Mouse (Mus musculus): ENCODE data around the gene Frmd4a. TPM values are rescaled to one million over a fixed set of nuclear protein-coding genes. Genes with fewer than 3 reads are reported as not detected.

Frmd4a gene
- total and polyA plus RNA-seq, 2 experiments from 2014 or later: 40.7 to 55.8 TPM

GRCm38 (mm10) chr2:4501257-4502027 is 483.9 kb downstream of the Frmd4a start:
- no peak for ATAC-seq
- Histone ChIP-seq H3K9ac (replicated peaks; ENCODE audit: low read length) (no peak overlapping the region), H3K27me3 (ENCODE audit: insufficient read depth, low read length) (no peaks in the 10 kb centered on the region), H3K4me2 (ENCODE audit: low read depth, low read length) (no peak overlapping the region), H3K27ac (no peak overlapping the region), H3K9me3 (ENCODE audit: low read length) (no peaks in the 10 kb centered on the region), H3K4me1 (ENCODE audit: insufficient read depth, low read length) (no peaks in the 10 kb centered on the region), H3K36me3 (ENCODE audit: insufficient read depth, low read length) (no peaks in the 10 kb centered on the region; the same call in 1 of the 2 replicates), H3K4me3 (ENCODE audit: low read length) (no peak overlapping the region)
- TF ChIP-seq CTCF (IDR thresholded peaks at IDR 0.05; ENCODE audit: low read depth): no peak
- DNase-seq (ENCODE audit: low spot score): no peak
- WGBS: 55% methylated on average over 15 of the region's 15 CpGs

- no peak for TF ChIP-seq CTCF (IDR thresholded peaks at IDR 0.05; ENCODE audit: low read depth)
- peak; percentile 54 for DNase-seq (ENCODE audit: low spot score)
- peak; percentile 75 for ATAC-seq
- no peaks in the 10 kb centered on the region for H3K27me3 ChIP-seq (ENCODE audit: insufficient read depth, low read length)
- H3K4me1 ChIP-seq (ENCODE audit: insufficient read depth, low read length): peaks cover 6% of the 10 kb centered on the region
- no peak overlapping the region for H3K4me2 ChIP-seq (ENCODE audit: low read depth, low read length)
- no peak overlapping the region for H3K27ac ChIP-seq
- no peak overlapping the region for H3K4me3 ChIP-seq (ENCODE audit: low read length)
- WGBS: 42% methylated on average over 10 of the region's 10 CpGs
- H3K9me3 ChIP-seq (ENCODE audit: low read length): no peaks in the 10 kb centered on the region
- no peaks in the 10 kb centered on the region for H3K36me3 ChIP-seq (ENCODE audit: insufficient read depth, low read length)
- H3K9ac ChIP-seq (replicated peaks; ENCODE audit: low read length): no peak overlapping the region
These were observed 486.9 kb downstream of the Frmd4a start for GRCm38 (mm10) chr2:4504413-4504812.

GRCm38 (mm10) chr2:4505695-4506094 is 488.2 kb downstream of the Frmd4a start:
- Histone ChIP-seq H3K4me3 (ENCODE audit: low read length) (no peak overlapping the region), H3K27ac (no peak overlapping the region), H3K36me3 (ENCODE audit: insufficient read depth, low read length) (no peaks in the 10 kb centered on the region), H3K4me2 (ENCODE audit: low read depth, low read length) (no peak overlapping the region), H3K27me3 (ENCODE audit: insufficient read depth, low read length) (no peaks in the 10 kb centered on the region), H3K4me1 (ENCODE audit: insufficient read depth, low read length) (peaks cover 12% of the 10 kb centered on the region), H3K9me3 (ENCODE audit: low read length) (no peaks in the 10 kb centered on the region), H3K9ac (replicated peaks; ENCODE audit: low read length) (no peak overlapping the region)
- DNase-seq (ENCODE audit: low spot score): no peak
- WGBS: 97% methylated on average over 4 of the region's 4 CpGs
- no peak for TF ChIP-seq CTCF (IDR thresholded peaks at IDR 0.05; ENCODE audit: low read depth)
- no peak for ATAC-seq

GRCm38 (mm10) chr2:4506659-4507058 is 489.1 kb downstream of the Frmd4a start:
- TF ChIP-seq CTCF (IDR thresholded peaks at IDR 0.05; ENCODE audit: low read depth): no peak
- Histone ChIP-seq H3K36me3 (ENCODE audit: insufficient read depth, low read length) (no peaks in the 10 kb centered on the region), H3K9me3 (ENCODE audit: low read length) (no peaks in the 10 kb centered on the region), H3K27me3 (ENCODE audit: insufficient read depth, low read length) (no peaks in the 10 kb centered on the region), H3K4me1 (ENCODE audit: insufficient read depth, low read length) (peaks cover 12% of the 10 kb centered on the region), H3K9ac (replicated peaks; ENCODE audit: low read length) (no peak overlapping the region), H3K27ac (no peak overlapping the region), H3K4me2 (ENCODE audit: low read depth, low read length) (no peak overlapping the region), H3K4me3 (ENCODE audit: low read length) (no peak overlapping the region)
- DNase-seq (ENCODE audit: low spot score) (no peak), ATAC-seq (no peak)
- 91% methylated on average over 9 of the region's 9 CpGs for WGBS

GRCm38 (mm10) chr2:4507887-4508615 is 490.5 kb downstream of the Frmd4a start:
- Histone ChIP-seq H3K9me3 (ENCODE audit: low read length) (no peaks in the 10 kb centered on the region), H3K4me3 (ENCODE audit: low read length) (no peak overlapping the region), H3K27me3 (ENCODE audit: insufficient read depth, low read length) (no peaks in the 10 kb centered on the region), H3K4me1 (ENCODE audit: insufficient read depth, low read length) (peaks cover 12% of the 10 kb centered on the region), H3K36me3 (ENCODE audit: insufficient read depth, low read length) (no peaks in the 10 kb centered on the region), H3K9ac (replicated peaks; ENCODE audit: low read length) (no peak overlapping the region), H3K4me2 (ENCODE audit: low read depth, low read length) (no peak overlapping the region), H3K27ac (no peak overlapping the region)
- DNase-seq (ENCODE audit: low spot score) (no peak), ATAC-seq (no peak)
- TF ChIP-seq CTCF (IDR thresholded peaks at IDR 0.05; ENCODE audit: low read depth): no peak
- 69% methylated on average over 13 of the region's 13 CpGs for WGBS

GRCm38 (mm10) chr2:4508959-4509615 is 491.6 kb downstream of the Frmd4a start:
- H3K4me3 ChIP-seq (ENCODE audit: low read length): no peak overlapping the region
- peak; percentile 42 for DNase-seq (ENCODE audit: low spot score)
- no peaks in the 10 kb centered on the region for H3K36me3 ChIP-seq (ENCODE audit: insufficient read depth, low read length)
- H3K27me3 ChIP-seq (ENCODE audit: insufficient read depth, low read length): no peaks in the 10 kb centered on the region
- WGBS: 55% methylated on average over 10 of the region's 10 CpGs
- H3K9ac ChIP-seq (replicated peaks; ENCODE audit: low read length): no peak overlapping the region
- H3K9me3 ChIP-seq (ENCODE audit: low read length): no peaks in the 10 kb centered on the region
- no peak overlapping the region for H3K4me2 ChIP-seq (ENCODE audit: low read depth, low read length)
- ATAC-seq: no peak
- TF ChIP-seq CTCF (IDR thresholded peaks at IDR 0.05; ENCODE audit: low read depth): no peak
- H3K4me1 ChIP-seq (ENCODE audit: insufficient read depth, low read length): peaks cover 12% of the 10 kb centered on the region
- H3K27ac ChIP-seq: peak overlapping the region; percentile 54; the same call in 1 of the 2 replicates

All from hindbrain, postnatal 0 days (tissue).